Mouse (Mus musculus) T-helper 2 cell (primary cell): Measurements from ENCODE around the gene Camta1.

ENCODE experiments used
- in situ Hi-C: fragments of 300-600 bp; cut with MboI, MseI; formaldehyde crosslinking; loops from one replicate; pipeline ENCODE4 v1.15.1; 2025; ENCODE audit warnings: high pct_unique_total_duplicates

The Camta1 gene

DNA sequence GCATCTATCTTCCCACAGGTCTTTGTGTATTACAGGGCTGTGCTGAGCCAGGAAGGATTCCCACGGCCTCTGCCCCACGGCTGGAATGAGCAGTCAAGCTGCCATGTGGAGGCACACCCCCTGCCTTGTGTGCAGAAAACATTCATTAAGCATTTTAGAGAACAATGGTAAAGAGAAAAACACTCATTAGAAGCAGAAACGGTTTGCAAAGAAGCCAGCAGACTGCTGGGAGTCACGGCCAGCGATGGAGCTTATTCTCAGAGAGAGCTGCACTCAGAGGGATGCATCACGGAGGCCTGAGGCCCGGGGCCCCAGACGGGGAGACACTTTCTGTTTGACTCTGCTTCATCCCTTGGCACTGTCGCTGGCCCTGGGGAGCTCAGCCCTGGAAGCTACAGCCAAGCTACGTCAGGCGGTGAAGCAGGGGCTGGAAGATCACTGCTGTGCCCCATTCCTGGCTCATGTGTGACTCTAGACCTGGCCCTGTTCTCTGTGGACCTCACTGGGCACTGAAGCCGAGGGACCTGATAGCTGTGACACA, 575.7 kb downstream of the Camta1 start:
- in situ Hi-C loops, result no loop called here

DNA sequence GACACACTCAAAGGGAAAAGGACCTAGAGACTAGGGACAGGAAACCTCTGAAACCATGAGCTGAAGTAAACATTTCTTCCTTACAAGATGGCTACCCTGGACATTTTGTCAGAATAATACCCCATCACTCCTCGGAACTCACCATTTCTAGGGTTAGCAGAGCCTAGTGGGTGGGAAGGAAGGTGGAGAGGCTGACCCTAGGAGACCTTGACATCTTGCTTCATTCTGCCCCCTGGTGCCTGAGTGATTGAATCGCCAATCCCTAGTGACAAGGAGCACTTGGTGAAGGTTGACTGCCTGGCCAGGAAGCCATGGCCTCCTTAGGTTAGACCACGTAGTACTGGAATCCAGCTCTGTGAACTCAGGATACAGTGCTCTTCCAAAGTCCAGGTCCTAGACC, 576.2 kb downstream of the Camta1 start:
- in situ Hi-C loops, result no loop called here

DNA sequence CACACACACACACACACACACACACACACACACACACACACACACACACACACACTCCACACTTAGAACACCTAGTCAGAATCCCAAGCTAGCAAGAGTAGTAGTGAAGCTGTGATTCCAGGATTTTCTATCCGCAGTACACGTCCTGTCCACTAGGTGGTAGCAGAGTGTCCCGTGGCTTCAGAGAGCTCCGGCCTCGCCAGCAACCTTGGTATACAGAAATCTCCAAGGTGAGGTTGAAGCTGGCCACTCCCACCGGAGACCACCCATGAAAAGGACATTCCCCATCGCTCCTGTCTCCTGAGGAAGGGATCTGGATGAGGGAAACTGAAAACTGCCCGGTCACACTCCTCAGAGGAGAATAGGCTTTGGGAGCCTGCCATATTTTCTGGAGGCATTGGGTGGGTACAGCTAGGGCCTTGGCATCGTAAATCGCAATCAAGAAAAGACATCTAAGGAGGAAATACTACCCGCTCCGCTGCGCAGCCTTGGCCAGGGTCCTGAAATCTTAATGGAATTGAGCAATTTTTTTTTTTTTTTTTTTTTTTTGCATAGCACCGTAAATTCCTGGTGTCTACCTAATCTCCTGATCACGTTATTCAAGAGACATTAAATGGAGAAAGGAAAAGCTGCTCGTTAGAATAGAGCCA, 578.5 kb downstream of the Camta1 start:
- in situ Hi-C loops, result no loop called here

DNA sequence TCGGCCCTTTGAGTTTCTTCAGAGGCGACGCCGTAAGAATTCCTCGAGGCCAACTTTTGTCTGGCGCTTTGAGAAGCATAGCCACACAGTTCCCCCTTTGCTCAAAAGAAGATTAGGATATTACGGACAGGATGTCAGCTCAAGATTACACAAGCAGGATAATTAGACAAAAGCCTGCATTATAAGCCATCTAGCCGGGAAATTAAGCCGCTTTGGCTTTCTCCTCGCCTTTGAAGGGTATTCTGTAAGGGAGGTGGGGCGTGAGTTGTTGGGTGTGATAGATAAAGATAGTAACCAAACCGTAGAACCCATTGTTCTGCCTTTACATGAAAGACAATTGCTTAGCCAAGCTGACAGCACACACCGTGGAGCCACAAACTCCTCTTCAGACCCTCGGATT, 579.6 kb downstream of the Camta1 start:
- in situ Hi-C loops, result no loop called here

DNA sequence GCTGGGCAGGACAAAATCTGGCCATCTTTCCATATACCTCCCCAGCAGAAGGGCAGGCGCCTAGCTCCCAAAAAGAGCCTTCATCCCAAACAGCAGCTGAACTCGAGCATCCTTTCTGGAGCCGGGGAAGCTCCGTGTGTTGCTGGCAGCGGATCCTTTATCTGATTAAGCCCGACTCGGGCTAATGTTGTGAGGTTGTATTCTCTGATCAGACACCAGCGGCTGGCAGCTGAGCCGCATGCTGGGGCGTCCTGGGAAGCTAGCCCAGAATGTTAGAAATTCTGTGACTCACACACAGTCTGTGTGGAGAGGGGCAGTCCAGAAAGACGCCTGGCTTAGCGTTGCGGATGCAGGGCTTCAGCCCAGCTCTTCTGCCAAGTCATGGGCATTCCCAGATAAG, 586.4 kb downstream of the Camta1 start:
- in situ Hi-C loops, result no loop called here

DNA sequence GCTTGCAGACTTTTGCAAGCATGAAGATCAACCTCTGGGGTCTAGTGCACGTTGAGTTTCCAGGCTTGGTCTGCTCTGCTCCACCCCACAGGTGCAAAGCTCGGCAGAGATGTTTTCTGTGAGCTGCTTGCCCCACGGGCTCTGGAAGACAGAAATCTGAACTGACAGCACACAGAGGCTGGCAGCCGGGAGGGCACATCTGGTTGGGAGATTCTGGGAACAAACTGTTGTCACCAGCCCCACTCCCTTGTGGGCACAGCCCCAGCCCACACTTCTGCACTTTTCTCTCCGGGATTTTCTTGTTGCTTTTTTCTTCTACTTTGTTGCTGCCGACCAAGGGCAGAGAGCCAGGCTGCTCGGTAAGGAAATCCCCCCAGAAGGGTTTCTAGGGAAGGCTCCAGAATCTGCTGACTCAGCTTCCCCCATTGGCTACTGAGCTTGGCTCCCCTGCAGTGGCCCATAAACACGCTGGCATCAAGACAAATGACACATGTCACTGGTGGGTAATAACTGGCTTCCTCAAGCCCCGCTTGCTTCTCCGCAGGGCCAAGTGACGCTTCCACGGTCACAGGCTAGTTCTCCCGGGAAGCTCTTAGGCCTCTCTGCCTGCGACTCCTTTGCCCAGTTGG, 597.8 kb downstream of the Camta1 start:
- in situ Hi-C loops, result no loop called here

DNA sequence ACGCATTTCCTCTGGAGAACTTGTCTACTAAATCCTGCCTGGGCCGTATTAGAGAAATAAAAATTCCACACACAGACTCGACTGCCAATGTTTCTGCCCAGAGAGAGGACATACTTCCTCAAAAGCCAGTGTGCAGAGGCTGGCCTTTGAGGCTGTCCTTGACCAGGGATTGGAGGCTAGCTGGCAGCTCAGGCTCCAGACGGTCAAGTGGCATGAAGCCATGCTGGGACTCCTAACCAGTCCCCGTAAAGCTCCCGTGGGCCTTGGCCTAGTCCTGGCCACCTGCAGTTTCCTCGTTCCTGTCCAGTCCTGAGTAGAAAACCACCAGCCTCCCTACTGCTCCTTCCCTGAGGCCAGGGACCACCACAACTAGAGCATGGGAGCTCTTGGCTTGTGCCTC, 598.6 kb downstream of the Camta1 start:
- in situ Hi-C loops, result no loop called here

DNA sequence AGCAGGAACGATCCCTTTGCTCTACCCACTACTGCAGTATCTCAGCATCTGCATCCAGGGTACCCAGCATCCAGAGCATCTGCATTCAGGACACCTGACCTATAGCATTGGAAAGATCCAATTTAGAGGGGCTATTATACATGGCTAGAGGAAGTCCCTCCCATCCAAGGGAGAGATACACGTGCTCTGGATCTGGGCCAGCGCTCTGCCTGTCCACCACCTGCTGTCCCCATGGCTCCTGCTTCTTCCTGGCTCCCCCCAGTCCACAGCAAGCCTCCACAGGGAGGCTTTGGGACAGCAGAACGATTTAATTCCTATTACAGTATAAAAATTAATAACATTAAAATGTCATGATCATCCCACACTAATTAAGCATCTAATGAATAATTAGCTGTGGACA, 605.1 kb downstream of the Camta1 start:
- in situ Hi-C loops, result no loop called here

DNA sequence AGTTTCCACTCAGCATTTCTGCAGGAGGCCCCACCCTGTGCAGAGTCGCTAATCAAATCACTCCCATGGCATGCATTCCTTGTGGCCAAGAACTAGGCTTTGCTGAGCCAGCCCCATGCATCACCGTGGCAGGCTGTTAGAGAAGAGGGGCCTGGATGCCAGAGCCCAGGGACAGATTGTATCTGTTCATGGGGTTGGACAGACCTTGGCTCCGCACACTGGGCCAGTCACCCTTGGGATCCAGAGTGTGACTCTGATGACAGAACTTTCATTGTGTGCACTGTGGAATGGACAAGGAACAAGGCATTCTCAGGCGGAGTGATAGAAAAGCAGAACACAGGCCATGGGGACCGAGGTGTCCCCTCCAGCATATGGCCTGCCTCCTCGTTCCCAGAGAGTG, 610.9 kb downstream of the Camta1 start:
- in situ Hi-C loops, result no loop called here

DNA sequence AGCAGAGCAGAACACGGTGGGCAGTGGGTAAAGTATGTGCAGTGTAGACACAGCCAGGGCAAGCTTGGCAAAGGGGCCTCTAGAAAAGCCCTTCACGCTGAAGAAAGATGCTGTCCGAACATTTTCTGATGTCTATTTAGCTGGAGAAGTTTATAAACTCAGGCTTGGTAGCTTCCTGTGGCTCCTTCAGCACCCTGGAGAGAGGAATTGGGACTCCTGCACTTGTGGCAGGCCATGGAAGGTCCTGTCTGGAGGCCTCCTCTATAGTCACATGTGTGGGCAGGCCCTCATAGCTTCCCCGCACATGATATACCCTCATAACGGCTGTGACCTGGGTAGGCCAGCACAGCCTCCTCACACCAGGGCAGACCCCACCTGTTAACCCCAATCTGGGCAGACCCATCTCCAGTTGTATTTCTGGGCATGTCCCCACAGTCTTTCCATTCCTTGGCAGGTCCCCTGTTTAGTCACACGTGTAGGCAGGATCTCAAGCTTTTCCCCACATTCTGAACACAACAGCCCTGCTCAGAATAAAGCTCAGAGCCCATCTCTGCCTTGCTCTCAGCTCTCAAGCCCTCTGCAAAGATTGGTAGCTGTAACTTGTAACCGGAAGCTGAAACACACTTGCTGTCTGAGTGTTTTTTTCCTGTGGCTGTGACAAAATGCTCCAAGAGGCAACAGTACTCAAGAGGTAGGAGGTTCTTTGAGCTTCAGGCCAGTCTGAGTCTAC, 616.4 kb downstream of the Camta1 start:
- in situ Hi-C loops, result no loop called here

DNA sequence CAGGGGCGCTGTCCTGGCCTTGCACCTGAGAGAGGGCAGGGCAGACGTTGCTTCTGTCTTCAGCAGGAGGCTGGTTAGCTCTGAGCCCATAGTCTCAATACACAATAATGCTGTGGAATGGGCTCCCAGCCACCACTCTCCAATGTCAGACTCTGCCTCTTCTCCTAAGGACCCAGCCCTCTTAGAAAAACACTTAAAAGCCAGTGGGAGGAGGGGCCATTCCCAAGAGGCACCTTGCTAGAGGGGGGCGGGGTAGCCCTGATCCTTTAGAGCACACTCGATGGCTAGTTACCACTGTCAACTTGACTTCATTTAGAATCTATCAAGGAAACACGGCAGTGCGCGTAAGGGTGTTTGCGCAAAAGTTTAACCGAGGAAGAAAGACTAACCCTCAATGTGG, 618.2 kb downstream of the Camta1 start:
- in situ Hi-C loops, result no loop called here

DNA sequence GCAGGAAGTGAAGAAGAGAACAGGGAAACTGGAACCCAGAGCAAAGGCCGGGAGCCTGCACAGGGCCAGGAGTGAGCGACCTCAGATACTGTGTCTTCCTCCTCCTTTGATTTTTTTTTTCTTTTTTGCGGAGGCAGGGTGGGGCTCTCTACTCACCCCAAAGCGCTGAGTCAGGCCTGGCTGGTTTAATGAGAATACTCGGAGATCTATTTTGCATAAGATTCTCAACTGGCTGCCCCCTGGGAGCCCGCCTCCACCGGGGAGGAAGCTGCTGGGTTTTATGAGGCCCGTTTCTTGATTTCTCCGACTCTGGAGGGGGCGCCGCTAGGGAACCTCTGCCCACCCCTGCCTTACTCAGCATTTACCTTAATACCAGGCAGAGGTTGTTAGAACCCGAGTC, 618.9 kb downstream of the Camta1 start:
- in situ Hi-C loops, result no loop called here

DNA sequence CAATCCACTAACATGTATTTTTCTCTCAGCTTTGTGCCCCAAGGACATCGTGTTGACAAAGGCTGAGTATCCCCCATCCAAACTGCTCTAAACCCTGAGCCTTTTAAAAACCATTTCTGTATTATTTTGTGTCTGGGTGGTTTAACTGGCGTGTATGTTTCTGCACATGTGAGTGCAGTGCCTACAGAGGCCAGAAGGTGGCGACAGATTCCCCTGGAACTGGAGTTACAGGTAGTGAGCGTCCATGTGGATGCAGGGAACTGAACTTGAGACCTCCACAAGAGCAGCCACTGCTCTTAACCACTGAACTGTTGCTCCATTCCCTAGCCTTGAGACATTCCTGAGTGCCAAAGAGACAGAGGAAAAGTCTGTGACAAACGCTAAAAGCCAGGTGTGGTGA, 621.2 kb downstream of the Camta1 start:
- in situ Hi-C loops, result no loop called here

DNA sequence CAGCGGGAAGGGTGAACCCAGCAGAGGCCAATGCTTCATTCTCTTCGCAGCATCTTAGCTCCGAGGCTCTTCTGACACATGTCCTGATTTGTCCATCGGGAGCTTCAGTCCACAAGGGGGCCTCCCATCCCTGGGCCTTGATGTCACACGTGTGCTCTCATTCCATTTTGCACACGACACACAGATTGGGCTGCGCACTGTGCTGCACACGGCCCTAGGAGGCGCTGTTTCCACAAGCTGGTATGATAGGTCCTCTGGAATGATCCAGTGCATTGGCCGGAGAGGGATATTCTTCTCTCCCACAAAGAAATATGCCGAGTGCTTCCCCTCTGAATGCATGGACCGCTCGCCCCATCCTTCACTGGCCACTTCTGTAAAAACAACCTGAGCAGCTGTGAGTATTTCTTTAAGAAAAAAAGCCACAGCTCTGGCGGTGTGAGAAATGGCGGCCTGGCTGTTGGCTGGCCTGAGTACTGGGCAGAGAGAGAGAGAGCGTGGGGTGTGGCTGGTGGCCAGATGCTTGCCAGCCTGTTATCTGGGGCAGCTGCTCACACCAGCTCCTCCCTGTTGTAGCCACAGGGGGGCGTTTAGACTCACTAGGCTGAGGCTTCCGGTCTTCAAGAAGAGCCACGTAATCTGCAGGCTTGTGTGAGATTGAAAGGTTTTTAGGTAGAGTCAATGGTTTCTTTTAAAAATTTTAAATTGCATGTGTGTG, 622.5 kb downstream of the Camta1 start:
- in situ Hi-C loops, result no loop called here

DNA sequence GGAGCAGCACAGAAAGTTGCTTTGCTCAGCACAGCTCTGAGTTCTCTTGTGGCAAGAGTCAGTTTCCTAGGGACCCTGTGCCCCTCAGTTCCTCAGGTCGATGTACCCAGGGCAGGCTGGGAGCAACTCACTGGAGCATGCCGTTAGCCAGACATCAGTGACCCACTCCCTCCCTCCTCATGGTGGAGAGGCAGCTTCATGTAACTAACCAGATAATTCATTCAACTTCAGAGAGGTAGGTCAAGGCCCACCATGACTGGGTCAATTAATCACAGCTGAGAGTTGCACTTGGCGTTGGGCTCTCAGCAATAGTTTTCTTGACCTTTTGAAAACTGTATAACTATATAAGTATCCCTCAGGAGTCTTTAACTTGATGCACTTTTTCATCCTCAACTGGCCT, 624.2 kb downstream of the Camta1 start:
- in situ Hi-C loops, result no loop called here

DNA sequence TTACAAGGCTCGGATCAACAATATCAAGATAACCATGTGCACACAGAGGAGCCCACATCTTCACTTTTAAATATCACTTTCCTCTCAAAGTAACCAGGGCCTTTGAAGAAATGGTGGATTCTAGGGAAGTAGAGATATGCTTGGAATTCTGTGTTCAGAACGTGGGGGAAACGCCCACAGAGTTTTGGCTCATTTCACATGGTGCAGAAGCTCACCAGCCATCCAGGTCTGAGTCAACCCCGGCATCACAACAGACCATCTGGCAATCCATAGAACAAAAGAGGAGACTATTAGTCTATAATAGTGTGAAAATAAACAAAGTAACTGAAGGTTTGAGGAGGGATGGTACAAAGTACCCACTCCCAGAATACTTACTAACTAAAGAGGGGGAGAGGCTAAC, 626.7 kb downstream of the Camta1 start:
- in situ Hi-C loops, result no loop called here

DNA sequence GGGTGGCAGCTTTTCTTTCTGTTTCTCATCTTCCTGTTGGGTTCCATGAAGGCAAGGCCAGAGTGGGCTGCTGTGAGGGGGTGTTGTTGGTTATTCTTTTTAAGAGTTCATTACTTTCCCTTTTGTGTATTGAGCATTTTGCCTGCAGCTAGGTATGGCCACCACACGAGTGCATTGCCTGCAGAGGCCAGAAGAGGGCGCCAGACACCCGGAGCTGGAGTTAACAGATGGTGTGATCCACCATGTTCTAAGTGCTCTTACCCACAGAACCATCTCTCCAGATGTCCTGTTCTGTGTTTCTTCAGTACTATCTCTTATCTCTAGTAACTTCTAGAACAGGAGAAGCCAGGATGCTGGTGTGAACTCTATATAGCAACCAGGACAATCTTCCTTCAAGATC, 629.6 kb downstream of the Camta1 start:
- in situ Hi-C loops, result no loop called here

DNA sequence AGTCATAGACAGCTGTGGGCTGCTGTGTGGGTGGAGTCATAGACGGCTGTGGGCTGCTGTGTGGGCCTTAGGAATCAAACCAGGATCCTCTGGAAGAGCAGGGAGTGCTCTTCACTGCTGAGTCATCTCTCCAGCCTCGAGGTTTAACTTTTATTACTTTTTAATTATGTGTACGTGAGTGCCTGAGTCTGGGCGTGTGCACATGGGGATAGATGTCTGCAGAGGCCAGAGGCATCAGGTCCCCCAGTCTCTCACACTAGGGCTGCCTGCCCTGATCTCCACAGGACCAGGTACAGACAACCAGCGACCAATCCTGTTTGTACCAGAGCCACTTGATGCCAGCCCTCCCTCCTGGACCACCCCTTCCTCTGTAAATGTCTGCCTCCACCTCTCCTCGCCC, 632.6 kb downstream of the Camta1 start:
- in situ Hi-C loops, result no loop called here

DNA sequence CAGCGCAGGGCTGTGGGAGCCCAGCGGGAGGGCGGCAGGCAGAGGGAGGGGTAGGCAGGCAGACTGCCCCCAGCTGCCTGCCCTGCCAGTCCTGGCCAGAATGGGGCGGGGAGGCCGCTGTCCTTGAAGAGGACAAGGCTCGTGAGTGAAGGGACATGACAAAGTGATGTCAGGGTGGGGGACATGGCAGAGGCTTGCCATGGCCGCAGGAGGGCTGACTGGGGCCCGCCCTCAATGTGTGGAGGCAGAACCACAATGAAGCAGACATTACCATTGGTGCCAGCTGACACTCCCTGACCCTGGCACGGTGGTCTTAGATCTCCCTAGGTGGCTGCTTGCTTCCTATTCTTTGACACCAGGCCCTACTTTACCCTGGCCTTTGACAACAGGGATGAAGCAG, 635.2 kb downstream of the Camta1 start:
- in situ Hi-C loops, result no loop called here

DNA sequence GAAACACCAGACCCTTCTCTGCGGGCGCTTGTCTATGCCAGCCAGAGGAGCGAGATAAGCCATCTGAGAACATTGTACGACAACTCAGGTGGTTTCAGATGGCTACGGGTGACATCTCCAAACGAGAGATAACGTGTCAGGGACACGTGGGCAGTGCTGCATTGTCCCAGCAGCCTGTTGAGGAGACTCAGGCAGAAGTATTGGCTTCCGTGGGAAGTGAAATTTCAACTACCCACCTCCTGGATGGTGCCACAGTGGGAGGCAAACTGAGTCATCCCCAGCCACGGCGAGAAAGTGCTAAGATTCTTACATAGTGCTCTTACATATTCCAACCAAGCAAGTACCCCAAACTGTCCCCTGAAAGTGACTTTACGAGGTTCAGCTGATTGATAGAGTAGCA, 637.7 kb downstream of the Camta1 start:
- in situ Hi-C loops, result no loop called here

DNA sequence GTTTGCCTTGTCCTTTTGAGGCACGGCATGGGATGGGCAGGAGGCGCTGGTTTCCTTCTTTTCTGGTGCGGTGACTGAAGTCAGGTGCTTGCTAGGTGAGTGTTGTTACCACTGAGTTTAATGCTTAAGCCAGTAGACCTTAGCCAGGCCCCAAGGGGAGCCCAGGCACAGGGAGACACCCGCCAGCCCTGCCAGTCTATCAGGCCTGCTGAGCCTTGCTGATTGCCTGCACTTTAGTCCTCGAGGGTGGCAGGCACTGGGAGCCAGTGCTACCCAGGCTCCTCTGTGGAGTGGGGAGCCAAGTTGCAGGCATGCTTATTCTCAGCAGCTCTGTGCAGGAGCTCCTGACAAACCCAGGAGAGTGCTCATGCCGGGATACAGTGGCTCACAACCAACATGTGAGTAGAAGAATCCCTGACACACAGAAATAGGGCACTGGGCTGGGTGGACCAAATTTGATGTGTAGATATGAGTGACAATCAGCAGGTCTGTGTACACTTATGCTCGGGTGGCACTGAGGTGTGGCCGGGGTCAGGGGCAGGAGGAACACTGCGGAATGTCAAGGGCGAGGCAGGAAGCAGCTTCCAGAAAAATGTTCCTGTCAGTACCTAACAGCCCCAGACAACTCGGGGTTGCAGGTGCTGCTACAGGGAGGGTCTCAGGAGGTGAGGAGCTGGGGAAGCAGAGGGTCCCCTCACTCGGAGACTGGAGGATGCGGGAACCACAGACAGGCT, 638.2 kb downstream of the Camta1 start:
- in situ Hi-C loops, result no loop called here

DNA sequence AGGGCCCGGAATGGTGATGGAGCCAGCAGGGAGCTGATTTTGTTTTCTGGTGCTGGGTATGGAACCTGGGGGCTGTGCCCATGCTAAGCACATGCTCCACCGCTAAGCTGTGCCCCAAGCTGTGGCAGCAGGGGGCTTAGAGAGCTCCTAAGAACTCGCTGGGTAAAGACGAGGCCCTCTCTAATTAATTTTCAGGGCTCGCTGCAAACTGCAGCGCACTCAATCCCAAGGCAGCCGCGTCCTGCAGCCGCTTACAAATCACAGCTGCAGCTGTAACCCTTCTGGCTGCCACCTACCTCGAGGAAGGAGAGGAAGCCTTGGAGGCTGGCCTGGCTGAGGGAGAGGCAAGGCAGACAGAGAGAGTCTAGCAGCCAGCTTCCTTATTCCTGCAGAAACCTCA, 639.0 kb downstream of the Camta1 start:
- in situ Hi-C loops, result no loop called here
